Mouse (Mus musculus): ENCODE data around the gene Pter.

The Pter gene

GRCm38 (mm10) chr2:13009261-13009972 is 85.6 kb downstream of the Pter start:
- DNase-seq (ENCODE audit: low spot score in 2 of 2): peak in 1 of 2 experiments; percentile 12

GRCm38 (mm10) chr2:13010030-13010459 is 86.2 kb downstream of the Pter start:
- peak; percentile 5 to 14 for DNase-seq (ENCODE audit: low spot score in 2 of 2)

- peak; percentile 8 to 52 for DNase-seq (ENCODE audit: low spot score in 2 of 2)
Observed at GRCm38 (mm10) chr2:13010460-13011341, 86.9 kb downstream of the Pter start.

GRCm38 (mm10) chr2:13011472-13011871 is 87.6 kb downstream of the Pter start, which contains the start of gene C1ql3:
C1ql3 (minus strand) TSS chr2:13011806.
- DNase-seq (ENCODE audit: low spot score in 2 of 2): peak; percentile 71 to 74

GRCm38 (mm10) chr2:13011973-13012372 is 88.1 kb downstream of the Pter start:
- no peak for DNase-seq (ENCODE audit: low spot score in 2 of 2)

- DNase-seq (ENCODE audit: low spot score in 2 of 2): no peak
Observed at GRCm38 (mm10) chr2:13018382-13018781, 94.5 kb downstream of the Pter start.

- DNase-seq (ENCODE audit: low spot score in 2 of 2): no peak
Observed at GRCm38 (mm10) chr2:13018861-13019260, 95.0 kb downstream of the Pter start.

GRCm38 (mm10) chr2:13038772-13039171 is 114.9 kb downstream of the Pter start:
- no peak for DNase-seq (ENCODE audit: low spot score in 2 of 2)

- DNase-seq (ENCODE audit: low spot score in 2 of 2): no peak
Observed at GRCm38 (mm10) chr2:13039785-13040184, 115.9 kb downstream of the Pter start.

GRCm38 (mm10) chr2:13044555-13044954 is 120.7 kb downstream of the Pter start:
- no peak for DNase-seq (ENCODE audit: low spot score in 2 of 2)

- no peak for DNase-seq (ENCODE audit: low spot score in 2 of 2)
Observed at GRCm38 (mm10) chr2:13048649-13049048, 124.8 kb downstream of the Pter start.

All from frontal cortex, postnatal 10 days (tissue).